Mouse (Mus musculus) T-helper 17 cell (primary cell): ENCODE measurements around the gene Sult1a1.
"Not testable (repeated sequence)": the region's sequence is repeated elsewhere in the genome, so short reads cannot be mapped to it uniquely, and the experiment has no call there.

Experiments
- in situ Hi-C, 2 experiments: fragments of 300-600 bp; cut with MboI, MseI; formaldehyde crosslinking; loops; 1 replicate in 1 of 2; 2 replicates in 1 of 2; pipeline ENCODE4 v1.15.1; 2025; ENCODE audit warnings: high pct_unique_total_duplicates in 2 of 2

Sult1a1 gene

DNA sequence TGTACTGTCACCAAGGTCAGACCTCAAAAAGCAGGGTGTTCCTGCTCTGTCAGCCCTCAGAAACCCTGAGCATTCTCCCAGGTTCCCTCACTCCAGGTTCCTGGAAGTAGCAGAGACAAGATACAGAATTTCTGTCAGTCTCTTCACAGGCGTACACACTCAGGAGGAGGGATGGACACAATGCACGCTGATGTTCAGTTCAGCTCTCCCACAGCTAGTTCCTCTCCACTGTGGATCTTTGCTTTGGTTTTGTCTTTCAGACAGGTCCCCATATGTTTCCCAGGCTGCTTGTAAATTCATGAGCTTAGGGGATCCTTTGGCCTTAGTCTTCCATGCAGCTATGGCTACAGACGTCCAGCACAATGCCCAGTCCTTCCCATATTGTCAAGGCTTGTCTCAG lies 20.7 kb upstream of the Sult1a1 start:
- in situ Hi-C loops: no loop called here

DNA sequence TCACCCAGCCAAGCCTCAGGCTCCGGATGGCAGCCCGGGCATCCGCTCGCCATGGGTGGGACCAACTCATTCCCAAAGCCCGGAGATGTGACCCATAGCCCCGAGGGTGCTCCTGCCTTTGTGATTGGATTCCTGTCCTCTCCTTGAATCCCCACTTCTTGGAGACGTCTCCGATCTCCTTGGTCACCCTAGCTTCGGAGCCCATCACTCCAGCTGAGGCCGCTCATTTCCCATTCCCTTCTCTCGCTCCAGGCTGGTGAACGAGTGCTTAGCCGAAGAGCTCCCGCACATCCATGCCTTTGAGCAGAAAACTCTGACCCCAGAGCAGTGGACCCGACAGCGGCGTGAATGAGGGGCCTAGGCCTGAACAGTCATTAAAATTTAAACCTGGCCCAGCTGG lies 20.1 kb upstream of the Sult1a1 start:
- in situ Hi-C loops: no loop called here

DNA sequence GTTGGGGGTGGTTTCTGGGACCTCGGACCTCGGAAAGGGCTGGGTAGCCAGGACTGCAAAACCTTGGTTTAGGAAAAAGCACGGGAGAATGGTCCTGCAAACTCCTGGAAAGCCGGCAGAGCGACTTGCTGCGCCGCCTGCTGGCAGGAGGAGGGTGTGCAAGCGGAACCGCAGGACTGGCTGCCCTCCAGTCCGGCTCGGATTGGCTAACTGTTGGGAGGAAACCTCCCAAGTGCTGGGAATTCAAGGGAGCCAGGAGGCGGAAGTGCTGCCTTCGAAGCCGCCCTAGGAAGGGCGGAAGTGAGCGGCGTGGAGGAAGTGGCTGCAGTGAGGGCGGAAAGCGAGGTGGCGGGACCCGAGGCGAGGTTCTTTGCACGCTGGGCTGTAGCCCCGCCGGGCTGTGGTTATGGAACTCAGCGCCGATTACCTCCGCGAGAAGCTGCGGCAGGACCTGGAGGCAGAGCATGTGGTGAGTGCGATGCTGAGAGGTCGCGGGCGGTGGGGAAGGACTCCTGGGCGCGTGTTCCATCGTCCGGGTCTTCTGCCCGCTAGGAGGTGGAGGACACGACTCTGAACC lies 19.5 kb upstream of the Sult1a1 start, which contains the start of gene Slx1b:
Gene Slx1b (minus strand): TSS at position 154 of the 577 bp plus-strand sequence.
- in situ Hi-C loops: no loop called here

DNA sequence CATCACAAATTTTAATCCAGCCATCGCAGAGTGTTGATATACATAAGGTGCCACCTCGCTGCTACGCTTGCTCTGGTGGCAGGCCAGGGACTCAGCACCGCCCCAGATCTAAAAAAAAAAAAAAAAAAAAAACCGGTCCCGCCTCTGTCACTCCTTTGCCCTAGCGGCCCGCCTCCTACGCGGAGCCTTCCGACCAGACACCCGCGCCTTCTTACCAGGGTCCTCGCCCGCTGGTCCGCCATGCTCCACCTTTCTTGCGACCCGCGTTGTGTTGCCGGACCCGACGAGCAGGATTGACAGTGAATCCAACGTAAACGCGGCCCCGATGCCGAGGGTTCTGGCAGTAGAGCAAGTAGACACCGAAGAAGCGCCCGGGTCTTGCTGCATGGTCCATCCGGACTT lies 19.0 kb upstream of the Sult1a1 start, which contains the start of gene Bola2:
Gene Bola2 (plus strand): TSS at position 192 of the 402 bp plus-strand sequence.
- in situ Hi-C loops: no loop called here

DNA sequence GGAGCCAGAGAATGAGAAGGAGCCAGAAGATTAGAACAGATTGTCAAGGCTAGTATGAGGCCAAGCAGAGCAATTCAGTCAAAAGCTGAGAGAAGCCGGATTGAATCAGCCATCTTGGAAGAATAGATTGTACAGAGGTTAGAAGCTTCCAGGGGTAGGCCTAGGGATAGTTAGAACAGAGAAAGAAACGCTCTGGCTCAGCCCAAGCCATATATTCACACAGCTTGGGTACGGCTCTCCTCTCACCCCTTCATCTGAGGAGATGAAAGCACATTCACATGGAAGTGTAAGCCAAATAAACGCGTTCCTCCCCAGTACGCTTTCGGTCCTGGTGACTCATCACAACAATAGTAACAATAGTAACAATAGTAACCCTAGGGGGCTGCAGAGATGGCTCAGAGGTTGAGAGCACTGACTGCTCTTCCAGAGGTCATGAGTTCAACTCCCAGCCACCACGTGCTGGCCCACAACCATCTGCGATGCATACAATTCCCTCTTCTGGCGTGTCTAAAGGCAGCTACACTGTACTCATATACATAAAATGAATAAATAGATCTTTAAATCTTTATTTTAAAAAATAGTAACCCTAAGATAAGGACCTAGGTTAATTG lies 18.3 kb upstream of the Sult1a1 start:
- in situ Hi-C loops: loop anchor here (5.0 kb wide), 3 partner anchors 37 to 132 kb away; partner anchors contain the start of gene Sgf29 (in 1 of the 2)

DNA sequence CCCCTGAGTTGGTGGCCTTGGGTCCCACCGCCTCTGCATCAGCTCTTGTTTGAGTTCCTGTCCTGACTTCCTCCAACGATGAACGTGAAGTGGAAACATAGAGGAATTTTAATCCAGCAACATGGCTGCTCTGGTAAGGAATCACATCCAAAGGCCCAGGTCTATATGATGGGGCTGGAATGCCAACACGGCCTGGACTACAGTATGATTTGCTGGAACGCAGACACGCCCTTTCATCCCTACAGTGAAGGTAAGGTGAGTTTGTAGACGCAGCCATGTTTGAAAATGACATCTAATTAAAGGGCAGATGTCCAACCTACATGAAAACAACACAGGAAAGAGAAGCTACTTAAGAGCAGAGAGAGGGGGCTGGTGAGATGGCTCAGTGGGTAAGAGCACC lies 17.5 kb upstream of the Sult1a1 start:
- in situ Hi-C loops: loop anchor here (5.0 kb wide), 3 partner anchors 36 to 131 kb away; partner anchors contain the start of gene Sgf29 (in 1 of the 2)

DNA sequence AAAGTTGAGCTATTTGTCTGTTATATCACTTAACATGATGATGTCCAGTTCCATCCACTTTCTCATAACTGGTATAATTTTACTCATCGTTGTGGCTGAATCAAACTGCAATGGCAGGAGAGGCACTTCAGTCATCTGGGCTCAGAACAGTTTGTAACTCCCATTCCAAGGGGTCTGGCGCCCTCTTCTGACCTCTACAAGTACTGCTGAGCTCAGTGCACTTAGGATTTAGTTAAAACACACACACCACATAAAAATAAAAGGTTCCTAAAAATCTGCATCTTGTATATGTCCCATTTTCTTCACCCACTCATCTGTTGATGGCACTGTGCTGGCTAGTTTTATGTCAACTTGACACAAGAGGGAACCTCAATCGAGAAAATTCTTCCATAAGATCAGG lies 17.0 kb upstream of the Sult1a1 start:
- in situ Hi-C loops: loop anchor here (5.0 kb wide), 3 partner anchors 36 to 131 kb away; partner anchors contain the start of gene Sgf29 (in 1 of the 2)

DNA sequence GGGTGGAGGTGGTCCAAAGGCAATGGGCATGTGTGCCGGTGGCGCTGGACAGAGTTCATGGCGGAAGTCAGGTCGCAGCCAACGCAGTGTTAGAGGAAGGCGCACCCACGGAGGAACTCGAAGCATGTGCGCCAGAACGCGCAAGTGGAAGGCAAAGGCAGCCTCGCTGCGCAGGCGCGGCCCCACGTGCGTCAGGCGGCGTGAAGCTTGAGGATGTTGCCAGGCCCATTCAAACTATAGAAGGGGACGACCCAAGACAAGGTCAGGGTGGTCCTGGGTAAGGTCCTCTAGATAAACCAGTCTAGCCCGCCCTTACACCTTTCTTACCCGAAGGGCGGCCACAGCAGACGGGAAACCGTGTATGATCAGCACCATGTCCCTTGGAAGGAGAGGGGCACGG lies 16.2 kb upstream of the Sult1a1 start:
- in situ Hi-C loops: loop anchor here (5.0 kb wide), 3 partner anchors 35 to 130 kb away; partner anchors contain the start of gene Sgf29 (in 1 of the 2)

DNA sequence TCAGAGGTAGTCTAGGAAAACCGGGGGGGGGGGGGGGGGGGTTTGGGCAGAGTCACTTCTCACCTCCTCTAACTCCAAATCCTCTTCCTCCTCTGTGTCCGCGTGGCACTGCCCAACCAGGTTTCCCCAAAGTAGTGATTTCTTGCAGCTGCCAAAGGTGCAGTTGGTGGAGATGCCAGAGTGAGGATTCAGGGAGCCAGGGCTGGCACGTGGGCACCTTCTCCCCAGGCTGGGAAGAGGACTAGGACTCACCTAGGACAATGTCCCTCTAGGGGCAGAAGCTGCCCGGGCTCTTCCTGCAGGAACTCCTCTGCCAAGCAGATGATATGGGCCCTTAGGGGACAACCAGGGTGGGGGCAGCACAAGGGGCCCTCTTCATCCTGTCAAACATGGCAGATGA lies 15.4 kb upstream of the Sult1a1 start:
- in situ Hi-C loops: loop anchor here (5.0 kb wide), 3 partner anchors 34 to 129 kb away; partner anchors contain the start of gene Sgf29 (in 1 of the 2)

DNA sequence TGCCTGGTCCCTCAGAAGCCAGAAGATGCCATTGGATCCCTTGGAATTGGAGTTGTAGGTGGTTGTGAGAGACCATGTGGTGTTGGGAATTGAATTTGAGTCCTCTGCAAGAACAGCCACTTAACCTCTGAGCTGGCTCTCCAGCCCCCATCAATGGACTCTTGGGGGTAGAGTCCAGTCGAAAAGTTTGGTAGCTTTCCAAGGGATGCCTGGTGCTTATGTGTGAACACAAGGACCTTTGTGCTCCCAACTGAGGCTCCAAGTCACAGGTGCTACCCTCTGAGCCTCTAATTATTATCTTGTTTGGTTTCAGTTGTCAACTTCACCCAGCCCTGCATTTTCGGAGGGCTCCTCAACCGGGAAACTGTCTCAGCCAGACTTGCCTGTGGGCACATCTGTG lies 14.5 kb upstream of the Sult1a1 start:
- in situ Hi-C loops: loop anchor here (5.0 kb wide), 3 partner anchors 33 to 128 kb away; partner anchors contain the start of gene Sgf29 (in 1 of the 2)

DNA sequence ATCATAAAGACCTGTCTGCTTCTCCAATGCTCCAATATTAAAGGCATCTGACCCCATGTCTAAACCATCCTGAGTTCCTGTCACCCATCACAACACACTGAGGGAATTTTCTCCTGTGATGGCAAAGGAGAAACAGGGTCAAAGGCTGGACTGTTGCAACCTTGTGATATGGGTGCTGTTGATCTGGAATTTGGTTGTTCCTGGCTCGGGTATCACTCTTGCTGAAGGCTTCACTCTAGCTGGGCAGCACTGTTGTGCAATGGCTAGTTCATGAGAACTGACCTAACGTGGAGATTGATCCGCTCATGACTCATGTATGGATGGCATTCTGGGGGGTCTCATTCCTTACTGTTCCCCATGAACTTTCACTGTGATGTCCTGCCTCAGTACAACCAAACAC lies 12.8 kb upstream of the Sult1a1 start:
- in situ Hi-C loops: no loop called here

DNA sequence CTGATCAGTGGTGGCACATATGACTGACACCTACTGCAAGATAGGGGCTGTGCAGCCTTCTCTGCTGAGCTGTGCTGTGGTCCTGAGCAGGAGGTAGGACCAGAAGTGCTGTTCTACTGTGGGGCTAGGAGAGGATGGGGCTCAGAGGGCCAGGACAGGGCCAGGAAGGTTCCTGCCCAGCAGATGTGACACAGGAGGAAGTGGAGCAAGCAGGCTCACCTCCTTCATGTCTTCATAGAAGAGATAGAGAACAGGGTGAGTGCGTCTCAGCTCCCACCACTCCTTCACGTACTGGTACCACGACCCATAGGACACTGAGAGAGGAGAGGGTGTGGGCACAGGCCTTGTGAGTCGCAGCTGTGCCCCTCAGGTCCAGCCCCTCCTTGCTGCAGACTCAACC lies 11.9 kb upstream of the Sult1a1 start:
- in situ Hi-C loops: not testable (repeated sequence)

DNA sequence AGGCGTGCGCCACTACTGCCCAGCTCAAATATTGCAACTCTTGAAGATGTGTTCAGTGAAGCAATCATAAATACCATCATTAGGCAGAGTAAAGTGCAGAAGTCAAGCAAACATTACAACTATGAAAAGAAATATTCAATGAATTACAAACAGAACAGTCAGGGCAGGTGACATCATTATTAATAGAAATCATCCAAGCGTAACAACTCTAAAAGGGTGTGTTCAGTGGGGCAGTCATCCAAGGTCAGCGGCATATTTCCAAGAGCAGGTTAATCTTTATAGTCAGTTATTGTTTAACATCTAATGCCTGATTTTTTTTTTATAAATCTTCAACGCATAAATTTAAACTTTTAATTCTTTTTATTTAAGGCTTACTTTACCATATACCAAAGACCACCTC lies 5.0 kb upstream of the Sult1a1 start:
- in situ Hi-C loops: no loop called here

DNA sequence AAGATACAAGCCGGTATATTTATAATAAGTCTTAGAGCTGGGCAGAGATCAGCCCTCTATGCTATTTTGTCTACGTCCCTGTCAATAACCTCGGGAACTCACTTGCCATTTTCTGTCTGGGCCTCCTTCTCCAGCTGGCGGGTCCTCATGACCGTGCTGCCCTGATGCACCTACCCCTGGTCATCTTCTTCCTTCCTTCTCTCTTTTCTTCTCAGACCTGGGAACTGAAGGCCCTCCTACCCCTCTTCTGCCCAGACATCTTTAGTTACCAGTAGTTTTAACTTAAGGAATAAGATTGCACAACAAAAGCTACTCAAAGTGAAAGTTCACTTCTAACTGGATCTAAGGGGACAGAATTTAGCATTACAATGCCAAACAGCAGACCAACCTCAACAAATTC lies 3.5 kb upstream of the Sult1a1 start:
- in situ Hi-C loops: no loop called here

DNA sequence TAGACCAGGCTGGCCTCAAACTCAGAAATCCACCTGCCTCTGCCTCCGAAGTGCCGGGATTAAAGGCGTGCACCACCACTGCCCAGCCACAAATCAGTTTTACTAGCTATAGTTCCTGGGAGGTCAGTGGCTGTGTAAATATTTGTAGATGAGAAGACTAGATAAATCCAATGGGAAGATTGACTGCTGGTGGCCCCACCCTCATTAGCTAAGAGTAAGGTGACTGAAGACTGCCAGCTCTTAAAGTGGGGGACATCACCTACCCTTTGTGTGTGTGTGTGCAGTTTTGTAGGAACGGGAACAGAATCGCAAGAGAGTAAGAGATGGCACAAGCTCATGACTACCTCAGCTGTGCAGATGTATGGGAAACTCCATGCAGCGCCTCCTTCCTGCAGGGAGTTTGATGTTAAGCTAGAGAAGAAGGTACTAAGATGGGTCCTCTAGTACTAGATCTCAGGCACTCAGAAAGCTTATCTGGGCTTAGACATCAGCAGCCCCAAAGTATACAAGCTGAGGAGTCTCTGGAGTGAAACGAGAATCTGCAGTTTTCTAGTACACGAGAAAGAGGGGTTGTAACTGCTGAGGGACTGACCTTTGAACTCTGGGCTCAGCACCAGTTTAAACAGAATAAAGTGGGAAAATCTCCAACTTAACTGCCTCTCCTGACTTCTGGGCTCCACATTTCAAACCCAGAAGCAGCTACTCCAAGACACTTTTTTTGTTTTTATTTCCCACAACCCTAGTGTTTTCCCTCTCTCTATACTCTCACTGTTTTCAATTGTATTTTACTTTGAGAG lies 2.5 kb upstream of the Sult1a1 start:
- in situ Hi-C loops: no loop called here

DNA sequence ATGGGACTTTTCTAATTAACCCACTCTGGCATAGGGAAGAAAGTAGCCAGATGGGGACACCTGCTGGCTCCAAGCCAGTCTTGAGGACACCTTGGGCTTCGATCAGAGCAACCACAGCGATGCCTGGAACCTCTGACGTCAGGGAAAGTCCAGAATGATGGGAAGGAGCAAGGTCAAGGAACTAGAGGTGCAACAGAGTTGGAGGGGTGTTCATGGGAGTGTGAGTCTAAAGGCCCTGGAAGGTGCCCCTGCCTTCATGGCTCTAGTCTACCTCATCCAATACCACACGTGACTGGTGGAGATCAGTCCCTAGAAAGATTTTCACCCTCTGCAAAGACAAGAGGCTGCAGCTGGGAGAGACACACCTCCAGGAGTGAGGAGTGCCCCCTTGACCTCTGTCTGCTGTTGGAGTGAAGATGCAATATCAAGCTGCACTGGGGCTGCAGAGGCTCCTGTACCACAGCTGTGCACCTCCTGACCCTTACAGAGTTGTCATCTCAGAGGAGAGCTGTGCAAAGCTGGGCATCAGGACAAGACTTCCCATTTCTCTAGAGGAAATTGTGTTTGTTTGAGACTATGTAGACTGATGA lies 494 bp upstream of the Sult1a1 start:
- in situ Hi-C loops: no loop called here

DNA sequence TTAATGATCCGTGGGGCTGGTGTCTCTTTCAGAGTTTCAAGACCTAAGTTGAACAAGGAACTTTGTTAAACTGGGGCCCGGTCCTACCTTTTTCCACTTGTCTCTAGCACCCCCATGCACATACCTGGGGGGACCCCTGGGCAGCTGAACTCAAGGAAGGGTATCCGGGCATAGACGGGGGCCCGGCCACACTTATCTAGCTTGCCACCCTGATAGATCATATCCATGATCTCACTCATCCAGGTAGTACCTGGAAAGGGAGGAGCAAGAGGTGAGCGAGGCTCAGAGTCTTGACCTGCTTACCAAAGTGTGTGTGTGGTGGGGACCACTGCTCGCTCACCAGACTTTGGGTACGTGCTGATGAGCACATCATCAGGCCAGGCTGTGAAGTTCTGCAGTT lies 1.1 kb downstream of the Sult1a1 start:
- in situ Hi-C loops: no loop called here

DNA sequence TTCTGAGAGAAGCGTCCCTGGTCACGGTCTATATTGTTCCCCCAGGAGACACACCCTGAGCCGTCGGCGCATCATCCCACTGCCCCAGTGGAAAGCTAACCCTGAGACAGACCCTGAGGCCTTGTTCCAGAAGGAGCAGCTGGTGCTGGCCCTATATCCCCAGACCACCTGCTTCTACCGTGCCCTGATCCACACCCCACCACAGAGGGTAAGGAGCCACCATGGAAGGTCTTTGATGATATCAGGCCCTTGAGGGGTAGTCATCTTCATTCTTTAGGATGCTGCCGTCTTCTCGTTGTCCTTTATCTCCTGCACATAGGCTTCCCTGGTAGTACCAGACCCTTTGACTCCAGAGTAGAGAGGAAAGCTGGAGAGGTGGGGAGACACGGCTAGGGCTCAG lies 4.1 kb downstream of the Sult1a1 start:
- in situ Hi-C loops: no loop called here

DNA sequence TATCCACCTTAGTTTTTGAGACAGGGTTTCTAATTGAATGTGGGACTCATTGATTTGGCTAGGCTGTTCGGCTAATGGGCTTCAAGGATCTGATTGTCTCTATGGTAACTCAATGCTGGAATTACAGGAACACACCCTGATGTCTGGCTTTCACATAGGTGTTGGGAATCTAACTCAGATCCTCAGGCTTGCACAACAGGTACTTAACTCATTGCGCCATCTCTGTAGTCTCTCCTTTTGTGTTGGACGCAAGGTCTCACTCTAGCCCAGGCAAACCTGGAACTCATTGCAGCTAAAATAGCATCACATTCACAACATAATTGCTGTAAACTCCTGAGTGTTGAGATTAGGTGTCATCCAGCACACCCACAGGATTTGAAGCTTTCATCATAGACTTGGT lies 6.1 kb downstream of the Sult1a1 start:
- in situ Hi-C loops: no loop called here

DNA sequence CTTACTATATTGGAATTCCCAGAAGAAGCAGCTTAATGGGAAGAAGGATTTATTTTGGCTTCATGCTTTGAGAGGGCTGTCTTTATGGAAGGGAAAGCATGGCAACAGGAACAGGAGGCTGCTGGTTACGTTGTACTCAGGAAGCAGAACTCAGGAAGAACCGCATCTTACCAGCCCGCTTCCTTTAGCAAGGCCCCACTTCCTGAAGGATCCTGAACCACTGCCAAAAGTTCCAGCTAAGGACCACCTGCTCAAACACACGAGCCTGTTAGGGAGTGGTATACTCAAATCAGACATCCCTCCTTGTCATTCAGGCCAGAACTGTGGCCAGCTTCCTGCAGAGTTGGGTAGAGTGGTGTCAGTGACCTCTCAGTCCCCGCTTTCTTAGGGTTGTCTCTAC lies 7.8 kb downstream of the Sult1a1 start:
- in situ Hi-C loops: no loop called here

DNA sequence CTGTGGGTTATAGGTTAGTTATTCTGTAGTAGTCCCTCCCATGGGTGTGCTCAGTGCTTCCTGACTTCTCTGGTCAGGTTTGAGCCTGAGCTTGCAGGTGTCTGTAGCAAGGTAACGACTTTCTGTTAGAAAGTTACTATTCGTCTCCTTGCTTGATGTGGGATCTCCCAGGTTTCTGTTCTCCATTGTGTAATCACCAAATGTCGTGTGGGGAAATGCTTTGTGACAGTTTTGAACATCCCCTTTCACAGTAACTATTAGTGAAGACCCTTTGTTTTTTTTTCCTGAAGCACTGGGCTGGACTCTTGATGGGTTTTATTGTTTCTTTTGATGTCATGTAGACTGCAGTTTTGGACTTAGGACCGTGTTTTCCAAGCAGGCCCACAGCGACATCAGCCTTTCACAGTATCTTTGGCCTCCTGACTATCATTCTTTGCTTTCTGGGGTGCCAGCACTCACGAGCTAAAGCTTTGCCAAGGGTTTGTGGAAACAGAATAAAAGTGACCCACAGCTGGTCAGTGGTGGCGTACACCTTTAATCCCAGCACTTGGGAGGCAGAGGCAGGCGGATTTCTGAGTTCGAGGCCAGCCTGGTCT lies 8.6 kb downstream of the Sult1a1 start:
- in situ Hi-C loops: no loop called here
